8 mouse cellular contexts compared by ENCODE assay signal in the genomic region with DNA sequence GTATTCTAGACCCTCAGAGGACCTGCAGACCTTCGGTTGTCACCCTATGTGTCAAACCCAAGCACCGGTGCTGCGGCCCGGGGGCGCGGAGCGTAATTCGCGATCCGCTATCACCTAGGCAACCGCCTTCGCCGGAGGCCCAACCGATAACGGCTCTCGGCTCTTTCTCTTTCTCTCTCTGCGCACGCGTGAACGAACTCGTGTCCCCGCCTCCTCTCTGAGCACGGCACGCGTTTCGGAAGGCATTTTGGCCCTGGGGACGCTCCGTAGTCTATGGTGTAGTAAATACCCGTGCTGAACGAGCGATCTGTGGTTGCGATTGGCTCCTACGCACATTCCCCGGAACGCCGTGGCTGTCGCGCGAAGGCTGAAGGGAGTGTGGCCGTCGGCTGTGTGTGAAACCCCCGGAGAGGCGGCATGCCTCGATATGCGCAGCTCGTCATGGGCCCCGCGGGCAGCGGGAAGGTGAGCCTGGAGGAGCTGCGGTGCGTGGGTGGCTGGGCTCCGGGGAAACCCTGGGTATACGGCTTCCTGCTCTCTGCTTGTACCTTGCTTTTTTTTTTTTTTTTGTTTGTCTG. TPM values are rescaled to one million over a fixed set of nuclear protein-coding genes. Genes with fewer than 3 reads are reported as not detected.
DNase-seq lines count a peak whose midpoint lies in the region; ATAC-seq lines count a peak whose summit lies in the region.

Gene Fam216a, minus strand, starts transcription at position 173 of the 578 bp plus-strand sequence.

- DNase-seq in R1 (ENCODE audit: low read depth, low spot score) = peak; percentile 100
- DNase-seq in cerebellum, postnatal 25 days = peak; percentile 100
- peak; percentile 99 for DNase-seq in frontal cortex, postnatal 25 days (ENCODE audit: low spot score in 2 of 2)
- peak; percentile 100 for DNase-seq in hindbrain, embryonic 14.5 days (ENCODE audit: low spot score)
- DNase-seq in layer of hippocampus, postnatal 36 days = peak; percentile 99 to 100
- DNase-seq in lung, postnatal 36 days = peak; percentile 99
- peak; percentile 100 for DNase-seq in retina, postnatal 1 day
- peak; percentile 98 for DNase-seq in urinary bladder, adult 2 months (ENCODE audit: low spot score)

- H3K27ac ChIP-seq in hindbrain, embryonic 14.5 days = peak within 1 kb of the TSS; percentile 97

- ATAC-seq in hindbrain, embryonic 14.5 days (ENCODE audit: low FRiP score) = peak; percentile 94

- H3K27me3 ChIP-seq in hindbrain, embryonic 14.5 days (ENCODE audit: control insufficient read depth, insufficient read depth, low read length) = no peaks in the 10 kb centered on the region

- under 1% methylated on average over 53 of the region's 53 CpGs for WGBS in hindbrain, embryonic 14.5 days

- H3K4me1 ChIP-seq in hindbrain, embryonic 14.5 days (replicated peaks; ENCODE audit: control insufficient read depth, insufficient read depth, low read length) = peaks cover 19% of the 10 kb centered on the region

- H3K4me3 ChIP-seq in hindbrain, embryonic 14.5 days (replicated peaks; ENCODE audit: low read length) = peak within 1 kb of the TSS; percentile 81

- peak within 1 kb of the TSS; percentile 81 for H3K4me2 ChIP-seq in hindbrain, embryonic 14.5 days (replicated peaks)

- no peaks in the 10 kb centered on the region for H3K9me3 ChIP-seq in hindbrain, embryonic 14.5 days (ENCODE audit: control insufficient read depth, low read length)

- peaks cover 47% of the 10 kb centered on the region for H3K36me3 ChIP-seq in hindbrain, embryonic 14.5 days (replicated peaks; ENCODE audit: control insufficient read depth, insufficient read depth)

- H3K9ac ChIP-seq in hindbrain, embryonic 14.5 days = peak within 1 kb of the TSS; percentile 87

RNA-seq across cellular contexts. Expression of gene Fam216a, which starts in this region (rescaled TPM):
- polyA plus RNA-seq in hindbrain, embryonic 14.5 days (2014; fragmentation: Nextera tagmentation; extraction: Ambion mirVana) = 155 and 156 TPM in 2 replicates
- total RNA-seq in layer of hippocampus, postnatal 36 days (2021) = 10 to 100 TPM; 76.0 to 81.9 TPM
- polyA plus RNA-seq in urinary bladder, adult 2 months (2012; rRNA removed) = 26.4 and 33.0 TPM in 2 replicates

Comparison
In these comparisons a context has a peak if more than half of its experiments do, and no peak if none do; other contexts are left out.
1. Peak in every context shown above with its lines: DNase-seq, ATAC-seq, H3K4me3 ChIP-seq and H3K27ac ChIP-seq.